Mouse (Mus musculus) lung, adult 2 months (tissue): ENCODE data around the gene Ccdc7a.

ENCODE experiments used
- CTCF ChIP-seq: fragments of 200-500 bp; IDR thresholded peaks from 2 replicates; pipeline ENCODE4 v1.5.1; 2011; ENCODE audit warnings: mild to moderate bottlenecking, low read length, control low read depth; ENCODE audit not compliant: insufficient read depth
- POLR2A ChIP-seq: fragments of 200-500 bp; IDR thresholded peaks from 2 replicates; pipeline ENCODE4 v1.6.1; 2011; ENCODE audit warnings: low read depth, mild to moderate bottlenecking, control low read depth, low read length, borderline replicate concordance; ENCODE audit errors: extremely low read depth

DNA sequence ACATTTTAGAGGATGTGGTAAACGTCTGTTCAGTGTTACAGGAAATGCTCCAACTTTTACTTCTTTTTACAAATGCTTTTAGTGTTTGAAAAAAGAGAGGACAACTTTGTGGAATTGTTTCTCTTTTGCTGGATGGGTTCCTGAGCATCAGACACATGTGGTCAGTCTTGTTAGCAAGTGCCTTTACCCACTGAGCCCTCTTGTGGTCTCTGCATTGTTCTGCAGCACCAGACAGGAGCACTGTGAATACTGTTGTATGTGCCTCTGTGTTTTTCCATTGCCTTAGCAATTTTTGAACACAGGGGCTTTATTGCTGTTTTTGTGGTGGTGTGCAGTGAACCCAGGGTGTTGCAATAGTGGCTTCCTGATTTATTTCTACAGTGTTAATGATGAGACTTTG lies 340.5 kb downstream of the Ccdc7a start:
- TF ChIP-seq CTCF (peak; percentile 40), POLR2A (no peak)
